Mouse (Mus musculus): ENCODE measurements around the gene Elavl4. TPM values are rescaled to one million over a fixed set of nuclear protein-coding genes. Genes with fewer than 3 reads are reported as not detected.

Elavl4 gene
- total RNA-seq, 2 experiments from 2014 or later, result 0.07 to 0.26 TPM

DNA sequence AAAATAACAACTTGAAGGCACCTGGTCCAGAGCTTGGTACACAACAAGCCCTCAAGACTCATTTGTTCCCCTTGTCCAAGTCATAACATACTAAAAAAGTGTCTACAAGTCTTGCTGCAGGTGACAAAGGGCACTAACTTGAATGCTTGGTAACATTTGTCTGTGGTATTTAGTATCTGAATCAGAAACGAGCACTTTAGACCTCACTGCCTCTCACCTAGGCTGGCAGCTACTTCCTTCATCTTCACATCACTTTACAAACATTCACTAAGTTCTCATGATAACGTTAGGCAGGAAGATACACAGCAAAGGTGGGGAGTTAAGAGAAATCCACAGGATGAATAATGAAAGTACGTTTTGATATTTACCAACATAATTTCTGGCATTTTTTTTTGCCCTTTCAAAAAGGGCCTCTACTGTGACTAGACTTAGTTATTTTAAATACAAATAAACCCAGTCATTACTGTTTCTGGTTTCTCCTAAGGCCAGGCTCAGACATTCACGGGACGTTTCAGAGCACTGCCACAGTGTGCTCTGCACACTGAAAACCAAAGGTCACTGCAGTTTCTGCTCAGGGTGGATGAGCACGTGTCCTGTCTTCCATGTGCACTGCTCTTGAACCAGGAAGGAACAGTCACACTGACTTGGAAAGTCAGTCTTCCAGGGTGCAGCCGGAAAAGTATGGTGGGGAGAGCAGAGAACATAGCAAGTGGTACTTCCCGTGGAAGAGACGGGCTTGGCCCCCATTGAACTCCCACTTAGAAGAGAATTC is 84.7 kb downstream of the Elavl4 start:
- DNase-seq, result no peak

DNA sequence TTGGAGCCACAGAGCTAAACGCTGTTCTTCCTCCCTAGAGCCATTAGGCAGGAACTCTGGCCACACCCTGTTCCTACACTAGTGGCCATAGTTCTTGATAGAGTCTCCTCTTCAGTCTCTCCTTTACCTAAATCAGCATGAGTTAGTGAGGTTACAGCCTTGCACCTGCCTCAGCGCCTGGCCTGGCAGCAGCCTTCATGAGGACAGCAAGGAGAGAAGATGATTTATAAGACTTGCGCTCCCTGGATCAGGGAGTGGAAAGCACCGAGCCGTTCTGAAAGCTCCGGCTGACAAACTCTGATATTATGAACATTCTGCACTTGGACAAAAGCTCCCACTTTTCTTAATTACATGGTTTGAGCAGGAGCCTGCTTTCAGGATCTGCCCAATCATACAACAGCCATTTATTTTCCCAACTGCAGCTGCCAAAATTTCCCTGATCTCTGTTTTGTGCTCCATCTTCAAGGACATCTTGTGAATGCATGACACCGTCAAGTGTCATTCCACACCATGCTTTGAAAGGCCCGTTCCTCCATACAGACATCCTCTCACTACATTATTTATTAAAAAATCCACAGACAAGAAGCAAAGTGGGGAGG is 87.3 kb downstream of the Elavl4 start:
- no peak for DNase-seq

DNA sequence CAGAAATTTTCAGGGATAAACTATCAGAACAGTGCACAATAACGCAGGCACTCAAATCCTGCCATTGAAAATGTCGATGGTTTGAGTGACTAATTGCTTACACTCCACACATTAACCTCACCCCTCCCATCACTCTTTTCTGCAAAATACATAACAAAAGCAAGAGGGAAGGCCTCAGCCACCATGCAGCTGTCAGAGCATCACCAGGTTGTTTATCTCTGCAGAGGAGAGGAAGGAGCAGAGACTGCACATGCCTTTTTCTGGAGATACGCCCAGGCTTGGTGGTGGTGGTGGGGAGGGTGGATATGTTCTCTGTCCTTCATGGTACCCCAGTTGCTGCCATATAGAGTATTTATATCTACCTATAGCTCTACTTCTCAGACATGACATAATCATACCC is 94.3 kb downstream of the Elavl4 start:
- DNase-seq, result no peak

DNA sequence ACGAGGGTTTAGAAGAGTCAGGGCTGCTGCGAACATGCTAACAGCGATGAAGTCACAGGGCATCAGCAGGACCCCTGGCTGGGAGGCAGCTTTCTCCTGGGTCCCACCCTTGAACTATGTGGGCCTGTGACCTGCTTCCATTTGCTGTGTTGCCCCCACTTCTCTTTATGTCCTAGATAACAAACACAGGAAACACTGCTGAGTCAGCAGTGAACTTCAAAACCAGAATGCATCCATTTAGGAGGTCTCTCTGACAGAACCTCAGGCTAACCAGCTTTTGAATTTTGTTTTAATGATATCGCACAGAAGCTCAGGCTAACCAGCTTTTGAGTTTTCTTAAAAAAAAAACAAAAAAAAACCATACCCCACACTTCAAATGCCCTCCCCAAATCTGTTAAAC is 96.1 kb downstream of the Elavl4 start:
- no peak for DNase-seq

DNA sequence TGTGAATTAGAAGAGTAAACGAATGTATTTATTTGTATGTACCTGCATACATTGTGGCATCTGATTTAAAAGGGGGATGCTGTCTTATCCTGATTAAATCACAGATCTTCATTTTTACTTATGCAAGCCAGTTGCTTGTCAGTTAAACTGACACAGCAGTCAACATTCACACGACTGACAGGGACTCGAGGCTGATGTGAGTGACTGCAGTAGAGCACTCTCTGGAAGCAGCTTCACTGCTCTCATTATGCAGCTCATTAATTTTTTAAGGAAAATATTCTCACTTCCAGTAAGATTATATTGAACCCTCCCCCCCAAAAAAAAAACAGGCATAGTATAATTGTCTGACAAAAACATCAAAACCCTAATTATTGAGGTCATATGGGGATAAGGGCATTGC is 101.7 kb downstream of the Elavl4 start:
- DNase-seq, result no peak

DNA sequence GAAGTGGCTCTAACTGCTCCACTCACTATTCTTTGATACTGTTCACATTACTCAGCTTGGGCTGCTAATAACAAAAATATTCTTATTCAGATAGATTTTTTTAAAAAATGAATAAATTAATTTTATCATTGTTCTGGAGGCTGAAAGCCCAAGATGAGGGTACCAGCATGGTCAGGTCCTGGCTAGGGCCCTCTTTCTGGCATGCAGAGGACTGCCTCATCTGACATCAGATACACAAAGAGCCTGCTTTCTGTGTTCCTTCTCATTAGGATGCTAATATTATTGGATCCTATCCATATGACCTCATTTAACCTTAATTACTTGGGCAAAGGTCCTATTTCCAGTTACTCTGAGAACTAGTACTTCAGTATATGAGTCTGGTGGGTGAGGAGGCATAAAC is 108.8 kb downstream of the Elavl4 start:
- DNase-seq, result no peak

DNA sequence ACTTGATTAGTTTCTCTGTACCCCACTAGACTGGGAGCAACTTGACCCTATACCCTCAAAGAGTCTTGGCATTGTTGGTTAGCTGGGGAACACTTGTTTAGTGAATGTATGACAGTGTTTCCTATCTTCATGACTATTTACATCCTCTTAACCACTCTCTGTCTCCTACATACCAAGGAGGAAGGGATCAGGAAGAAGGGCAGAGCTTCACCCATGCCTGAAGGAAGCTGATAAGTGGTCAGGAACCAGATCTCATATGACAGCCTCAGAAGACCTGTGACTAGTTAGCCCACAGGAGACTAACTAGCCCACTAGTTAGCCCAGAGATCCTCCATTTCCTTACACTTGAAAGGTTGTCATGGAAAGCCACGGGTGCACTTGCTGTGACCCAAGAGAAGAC is 117.2 kb downstream of the Elavl4 start:
- no peak for DNase-seq

DNA sequence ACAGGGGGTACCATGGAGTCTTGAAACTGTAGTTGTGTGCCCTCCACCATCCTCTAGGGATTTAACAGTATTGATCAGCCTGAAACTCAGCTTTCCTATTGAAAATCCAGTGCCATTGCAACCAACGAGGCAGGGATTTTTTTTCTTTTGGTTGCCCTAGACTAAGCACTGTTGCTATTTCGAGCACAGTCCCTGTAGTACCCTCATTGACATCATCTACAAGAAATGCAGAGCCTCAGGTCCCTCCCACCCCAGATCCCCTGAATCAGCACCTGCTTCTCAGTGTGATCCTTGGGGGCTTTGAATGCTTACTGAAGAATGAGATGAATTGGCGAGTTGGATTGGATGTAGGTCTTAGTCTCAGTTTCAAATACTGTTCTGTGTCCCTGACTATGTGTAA is 119.4 kb downstream of the Elavl4 start:
- DNase-seq, result no peak

DNA sequence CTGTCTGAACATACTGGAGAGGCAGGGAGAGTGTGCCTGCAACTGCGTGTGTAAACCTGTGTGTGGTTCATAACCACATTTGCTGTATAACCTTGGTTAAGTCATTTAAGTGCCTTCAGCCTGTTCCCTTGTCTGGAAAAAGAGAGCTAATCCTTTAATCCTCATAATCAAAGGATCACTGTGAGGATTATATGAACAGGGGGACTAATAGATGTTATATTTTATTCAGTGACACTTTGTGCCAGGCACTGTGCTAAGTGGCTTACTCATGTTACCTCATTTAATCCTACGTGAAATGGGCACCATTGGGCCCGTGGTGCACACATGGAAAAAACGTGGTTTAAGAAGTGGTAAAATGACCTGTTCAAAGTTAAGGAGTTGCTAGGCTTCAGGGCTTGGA is 119.9 kb downstream of the Elavl4 start:
- no peak for DNase-seq

DNA sequence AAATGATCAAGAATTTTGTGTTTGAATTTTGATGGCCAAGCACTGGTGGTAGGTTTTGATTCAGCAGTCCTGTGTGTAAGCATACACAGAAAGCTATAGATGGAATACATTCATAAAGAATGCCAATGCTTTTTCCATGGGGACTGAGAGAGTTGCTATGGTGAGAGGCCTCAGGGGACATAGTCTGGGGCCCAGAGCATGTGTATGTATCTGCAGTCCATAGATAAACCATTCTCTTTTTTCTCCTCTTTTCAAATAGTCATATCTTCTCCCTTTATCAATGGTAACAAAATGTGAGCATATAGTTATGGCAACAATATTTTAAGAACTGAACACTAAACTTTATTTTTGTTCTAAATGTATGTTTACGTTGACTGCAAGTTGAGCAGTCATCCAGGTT is 122.1 kb downstream of the Elavl4 start:
- no peak for DNase-seq

DNA sequence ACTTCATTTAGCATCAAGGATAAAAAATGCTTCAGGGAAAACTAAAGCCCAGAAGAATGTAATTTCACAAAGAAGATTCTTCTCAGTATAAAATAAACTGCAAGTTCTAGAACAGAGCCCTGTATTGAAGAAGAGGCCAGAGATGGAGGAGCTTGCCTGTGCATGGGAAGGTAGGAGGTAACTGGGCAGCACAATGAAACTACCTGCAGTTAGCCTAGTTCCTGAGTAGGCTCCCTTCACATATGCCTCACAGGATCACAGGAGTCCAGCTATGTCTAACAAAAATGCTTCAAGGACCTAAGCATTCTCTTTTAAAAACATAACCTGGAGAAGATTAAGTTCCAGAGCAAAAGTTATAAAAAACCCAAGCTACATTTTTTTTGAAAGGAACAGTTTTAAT is 122.5 kb downstream of the Elavl4 start:
- no peak for DNase-seq

DNA sequence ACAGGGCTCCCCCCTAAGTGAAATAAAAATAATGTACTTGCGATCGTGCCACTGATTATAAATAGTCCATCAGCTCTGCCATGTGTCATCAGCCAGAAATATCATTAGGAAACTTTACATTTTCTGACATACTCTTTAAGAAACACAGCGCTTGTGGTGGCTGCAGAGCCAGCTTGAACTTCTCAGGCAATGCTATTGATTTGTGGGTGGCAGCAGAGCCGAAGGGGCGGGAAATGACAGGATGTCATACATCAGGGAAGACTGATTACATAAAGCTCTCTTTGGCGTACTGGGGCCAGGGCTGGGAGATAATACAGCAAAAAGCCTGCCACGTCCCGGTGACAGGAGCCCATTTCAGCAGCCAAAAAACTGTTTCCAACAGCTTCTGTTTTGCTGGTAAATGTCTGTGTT is 124.1 kb downstream of the Elavl4 start:
- DNase-seq, result no peak

DNA sequence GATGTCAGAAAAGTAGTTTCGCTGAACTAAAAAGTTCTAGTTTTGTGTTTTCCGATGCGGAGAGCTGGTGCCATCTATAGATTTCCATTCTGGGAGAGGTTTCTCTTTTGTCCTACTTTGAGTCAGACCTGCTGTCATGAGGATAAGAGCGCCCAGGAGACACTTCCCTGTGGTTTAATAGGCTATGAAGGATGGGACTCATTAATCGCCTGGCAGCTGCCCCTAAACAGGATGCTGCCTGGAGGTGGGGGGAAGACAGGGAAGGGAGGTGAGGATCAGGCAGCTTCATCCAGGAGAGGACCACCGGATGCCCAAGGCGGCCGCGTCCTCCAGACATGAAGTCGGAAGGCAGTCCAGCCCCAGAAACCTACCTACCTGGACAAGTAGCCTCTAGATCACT is 126.2 kb downstream of the Elavl4 start:
- no peak for DNase-seq

DNA sequence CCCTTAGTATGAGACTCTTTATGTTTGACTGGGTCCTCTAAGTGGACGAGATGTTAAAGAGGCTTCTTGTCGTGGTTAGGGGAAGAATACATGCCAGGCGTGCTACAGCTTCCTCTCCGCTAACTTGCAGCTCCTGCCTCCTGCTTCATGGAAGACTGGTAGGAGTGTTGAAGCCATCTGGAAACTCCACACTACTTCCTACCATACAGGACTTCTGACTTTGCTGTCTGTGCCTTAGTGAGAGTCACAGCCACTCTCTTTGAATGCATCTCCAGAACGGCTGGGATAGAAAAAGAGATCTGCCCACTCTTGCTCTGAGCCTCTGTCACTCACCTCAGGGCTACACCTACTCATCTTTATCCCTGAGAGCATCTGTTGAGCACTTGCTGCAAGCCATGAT is 132.9 kb downstream of the Elavl4 start:
- no peak for DNase-seq

DNA sequence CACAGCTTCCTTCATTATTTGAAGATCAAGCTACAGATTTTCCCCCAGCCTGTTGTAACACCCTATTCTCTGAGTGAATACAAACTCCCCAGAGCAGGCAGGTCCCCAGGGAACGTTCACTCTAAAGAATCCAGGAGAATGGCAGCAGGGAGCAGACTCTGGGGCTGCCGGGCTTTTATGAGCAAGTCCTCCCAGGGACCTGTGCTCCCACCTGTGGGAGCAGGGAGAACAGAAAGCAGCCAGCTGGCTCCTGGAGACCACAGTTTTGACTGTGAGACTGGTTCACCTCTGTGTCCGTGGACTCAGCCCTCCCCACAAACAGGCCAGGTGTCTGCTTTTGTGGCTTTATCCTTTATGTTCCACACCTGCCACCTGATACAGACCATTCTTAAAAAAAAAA is 134.2 kb downstream of the Elavl4 start:
- DNase-seq, result no peak

DNA sequence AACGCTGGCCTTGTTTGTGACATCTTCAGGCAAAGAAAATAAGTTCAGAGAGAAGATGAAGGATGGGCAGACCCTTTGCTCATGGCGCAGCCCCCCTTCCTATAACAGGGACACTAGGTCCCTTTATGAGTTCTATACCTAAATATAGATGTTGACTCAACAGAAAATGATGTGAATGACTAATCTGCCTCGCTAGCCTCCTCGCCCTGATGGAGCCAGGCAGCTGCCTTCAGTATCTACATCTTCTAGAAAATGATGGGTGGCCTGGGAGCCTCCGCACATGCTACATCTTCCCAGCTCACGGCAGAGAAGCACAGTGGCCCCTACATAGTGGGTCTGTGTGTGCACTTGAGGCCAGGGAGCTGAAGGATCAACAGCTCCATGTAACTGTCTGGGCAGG is 137.2 kb downstream of the Elavl4 start:
- no peak for DNase-seq

DNA sequence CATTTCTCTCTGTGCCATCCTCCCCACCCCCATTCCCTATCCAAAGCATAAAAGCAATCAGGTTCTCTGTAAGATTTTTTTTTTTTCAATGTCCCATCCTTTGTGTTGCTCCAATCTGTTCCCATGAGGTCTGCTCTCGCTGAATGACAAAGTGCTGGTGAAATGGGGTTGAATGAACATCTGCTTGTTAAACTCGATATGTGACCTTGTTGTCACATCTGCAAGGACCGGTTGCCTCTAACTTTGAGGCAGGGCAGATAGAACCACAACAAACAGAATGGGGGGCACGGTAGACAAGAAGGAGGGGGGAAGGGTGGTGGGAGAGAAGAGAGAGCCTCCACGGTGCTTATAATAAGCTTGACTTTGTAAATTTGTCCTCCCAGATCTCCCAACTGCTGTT is 138.0 kb downstream of the Elavl4 start:
- DNase-seq, result no peak

DNA sequence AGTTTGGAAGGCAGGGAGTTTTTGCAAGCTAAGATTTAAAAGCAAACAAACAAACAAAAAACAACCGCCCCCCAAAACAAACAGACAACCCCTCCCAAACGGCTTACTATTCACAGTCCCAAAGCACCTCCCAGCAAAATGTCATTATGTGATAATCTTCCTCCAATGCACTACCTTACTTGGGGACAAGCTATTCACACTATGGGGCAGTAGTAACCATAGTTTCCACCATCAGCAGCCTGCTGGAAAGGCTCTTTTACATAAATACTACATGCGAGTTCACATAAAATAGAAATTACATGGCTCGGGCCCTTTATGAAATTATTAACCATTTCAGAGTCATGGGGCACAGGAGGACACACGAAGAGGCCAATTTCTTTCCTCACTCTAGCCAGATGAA is 141.5 kb downstream of the Elavl4 start:
- DNase-seq, result no peak

DNA sequence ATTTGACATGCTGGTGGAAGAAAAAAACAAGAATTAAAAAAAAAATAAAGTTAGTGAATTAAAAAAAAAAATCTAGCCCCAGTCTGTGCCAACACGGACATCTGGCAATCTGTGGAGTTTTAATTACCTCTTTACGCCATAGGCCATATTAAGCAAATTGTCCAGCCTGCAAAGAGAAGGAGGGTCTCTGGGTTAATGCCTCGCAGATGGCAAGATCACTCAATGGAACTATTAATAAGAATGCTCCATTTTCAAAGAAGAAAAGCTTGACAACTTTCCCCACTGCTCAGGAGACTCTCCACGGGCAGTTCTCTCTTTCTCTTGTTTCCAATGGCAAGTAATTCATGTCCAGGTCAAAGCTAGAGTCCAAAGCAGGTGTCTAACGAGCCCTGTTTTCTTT is 142.1 kb downstream of the Elavl4 start:
- no peak for DNase-seq

DNA sequence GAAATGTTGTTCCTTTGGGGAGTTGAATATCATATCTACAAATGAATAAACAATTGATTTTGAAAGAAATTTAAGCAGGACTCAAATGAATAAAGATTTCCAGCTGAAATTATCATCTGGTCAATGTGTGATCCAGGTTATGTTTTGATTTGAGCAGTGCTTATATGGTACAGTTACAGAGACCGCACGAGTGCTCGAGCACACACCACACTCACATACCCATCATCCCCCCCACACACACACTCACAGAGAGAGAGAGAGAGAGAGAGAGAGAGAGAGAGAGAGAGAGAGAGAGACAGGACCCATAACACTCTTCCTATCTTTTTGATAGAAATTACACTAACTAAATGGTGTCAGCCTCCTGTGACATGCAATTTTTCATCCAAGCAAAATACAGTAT is 150.0 kb downstream of the Elavl4 start:
- DNase-seq, result no peak

DNA sequence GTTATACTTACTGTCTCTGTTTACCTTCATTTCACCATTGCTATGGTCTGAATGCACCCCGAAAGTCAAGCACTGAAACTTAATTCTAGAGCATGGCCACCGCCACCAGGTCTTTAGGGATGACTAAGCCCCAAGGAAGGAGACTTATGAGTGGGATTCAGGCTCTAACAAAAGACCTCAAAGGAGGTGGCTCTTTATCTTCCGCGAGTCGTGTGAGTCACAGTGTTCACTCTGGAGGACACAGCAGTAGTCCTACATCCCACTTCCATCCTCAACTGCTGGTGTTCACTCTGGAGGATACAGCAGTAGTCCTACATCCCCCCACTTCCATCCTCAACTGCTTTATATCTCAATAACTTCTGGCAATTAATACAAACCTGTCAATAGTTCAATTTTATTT is 151.8 kb downstream of the Elavl4 start:
- DNase-seq, result no peak

DNA sequence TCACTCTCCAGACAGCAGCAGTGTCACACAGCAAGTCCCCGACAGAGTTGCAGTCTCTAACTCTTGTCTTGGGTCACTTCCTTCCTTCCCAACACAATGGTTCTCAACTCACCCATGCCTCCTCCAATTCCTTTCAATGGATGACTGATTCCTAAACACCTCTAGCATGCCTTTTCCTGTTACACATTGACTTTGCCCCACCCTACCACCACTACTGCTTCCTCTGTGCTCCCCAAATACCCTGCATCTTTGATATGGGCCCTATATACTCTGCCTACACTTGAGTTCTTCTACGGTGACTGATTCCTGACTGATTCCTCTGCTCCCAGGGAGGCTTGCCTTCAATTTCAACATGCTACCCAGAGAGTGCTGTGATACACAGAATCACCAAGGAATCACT is 153.1 kb downstream of the Elavl4 start:
- no peak for DNase-seq

DNA sequence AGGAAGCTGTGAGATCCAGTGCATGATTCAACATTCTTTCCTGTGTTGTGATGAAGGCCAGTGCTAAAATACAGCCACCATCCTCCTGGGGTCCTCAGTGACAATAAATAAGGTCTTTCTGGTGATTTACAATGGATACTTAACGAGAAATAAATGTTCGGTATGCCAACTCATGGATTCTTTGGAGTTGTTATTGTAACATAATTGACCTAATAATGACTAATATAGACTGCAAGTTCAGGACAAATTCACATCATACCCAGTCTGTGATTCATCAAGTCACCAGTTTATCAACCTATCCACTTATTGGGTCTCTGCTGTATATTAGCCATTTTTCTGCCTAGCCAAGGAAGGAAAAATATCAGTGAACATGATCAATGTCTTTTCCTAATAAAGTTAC is 174.4 kb downstream of the Elavl4 start:
- DNase-seq, result no peak

DNA sequence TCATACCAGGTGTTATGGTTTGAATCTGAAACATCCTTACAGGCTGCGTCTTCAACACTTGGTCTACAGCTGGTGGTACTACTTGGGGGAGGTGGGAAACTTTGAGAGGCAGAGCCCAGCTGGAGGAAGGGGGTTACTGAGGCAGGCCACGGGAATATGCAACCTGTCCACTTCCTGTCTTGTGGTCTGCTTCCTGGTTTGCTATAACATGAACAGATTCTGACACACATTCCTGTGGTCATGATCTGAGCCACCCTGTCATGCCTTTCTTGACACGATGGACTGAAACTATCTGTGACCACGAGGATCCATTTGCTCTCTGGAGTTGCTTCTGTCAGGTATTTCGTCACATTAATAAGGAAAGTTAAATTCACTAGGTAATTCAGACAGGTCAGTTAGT is 179.7 kb downstream of the Elavl4 start:
- DNase-seq, result no peak

DNA sequence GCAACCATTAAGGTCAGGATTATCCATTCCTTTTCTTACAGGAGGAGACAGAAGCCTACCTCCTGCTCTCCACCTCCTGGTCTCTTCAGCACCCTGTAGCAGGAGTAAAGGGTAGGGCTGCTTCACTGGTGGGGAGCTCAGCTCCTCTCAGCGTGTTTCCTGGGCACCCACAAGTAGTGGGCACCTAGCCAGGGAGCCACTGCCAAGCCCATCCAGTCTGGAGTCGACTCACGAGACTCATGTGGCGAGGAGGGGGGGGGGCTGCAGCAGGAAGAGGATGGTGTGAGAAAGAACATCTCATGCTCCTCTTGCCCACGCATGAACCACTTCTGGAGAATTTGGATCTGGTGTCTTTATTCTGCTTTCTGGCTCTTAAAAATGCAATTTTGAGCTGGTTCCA is 186.5 kb downstream of the Elavl4 start:
- DNase-seq, result no peak
